Mouse (Mus musculus): ENCODE measurements around the gene Ogdhl.

The Ogdhl gene

DNA sequence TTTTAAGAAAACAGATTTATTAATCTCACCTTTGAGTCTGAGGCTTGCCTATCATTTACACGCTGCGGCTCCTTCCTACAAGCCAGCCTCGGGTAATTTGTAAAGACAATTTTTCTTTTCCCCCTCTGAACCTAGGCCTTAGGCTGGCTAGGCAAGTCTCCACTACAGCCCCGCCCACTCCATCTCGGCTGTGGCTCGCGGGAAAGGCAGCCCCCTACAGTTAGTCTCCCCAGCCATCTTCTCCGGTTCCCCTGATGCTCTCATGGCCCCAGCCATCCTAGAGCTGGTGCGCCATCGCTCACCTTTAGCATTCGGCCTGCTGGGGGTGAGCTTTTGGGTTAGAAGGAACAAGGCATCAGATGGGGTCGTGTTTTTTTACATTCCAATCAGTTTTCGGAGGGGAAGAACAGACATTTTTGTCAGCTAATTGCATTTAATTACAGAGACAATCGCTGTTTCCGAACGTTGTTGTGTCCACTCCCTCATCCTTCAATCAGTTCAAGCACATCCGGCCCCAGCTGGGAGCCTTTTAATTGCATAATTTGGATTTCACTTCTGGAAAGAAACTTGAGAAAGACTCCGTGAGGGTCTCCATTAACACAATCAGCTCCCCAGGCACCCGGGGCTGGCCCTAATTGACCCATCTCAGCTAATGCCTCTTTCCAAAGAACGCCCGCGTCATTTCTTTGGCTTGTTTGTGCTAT lies 57.7 kb downstream of the Ogdhl start:
- DNase-seq (ENCODE audit: low read depth, low spot score) = peak; percentile 81

DNA sequence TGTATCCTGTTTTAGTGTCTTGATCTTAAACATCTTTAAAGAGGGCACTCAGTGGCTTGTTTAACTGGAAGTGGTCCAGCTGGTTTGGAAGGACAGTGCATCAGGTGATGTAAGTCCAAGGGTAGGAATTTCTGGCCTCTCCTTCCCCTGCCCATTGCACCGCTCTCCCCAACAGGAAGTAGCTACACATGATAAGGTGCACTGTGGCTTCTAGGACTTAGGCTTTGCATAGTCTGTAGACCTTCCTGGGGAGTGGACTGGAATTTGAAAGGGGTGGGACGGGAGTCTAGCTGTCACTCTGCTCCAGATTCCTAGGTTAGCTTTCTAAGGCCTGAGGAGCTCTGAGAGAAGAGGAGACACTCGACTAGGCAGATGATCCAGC lies 58.3 kb downstream of the Ogdhl start:
- DNase-seq (ENCODE audit: low read depth, low spot score) = peak; percentile 72

DNA sequence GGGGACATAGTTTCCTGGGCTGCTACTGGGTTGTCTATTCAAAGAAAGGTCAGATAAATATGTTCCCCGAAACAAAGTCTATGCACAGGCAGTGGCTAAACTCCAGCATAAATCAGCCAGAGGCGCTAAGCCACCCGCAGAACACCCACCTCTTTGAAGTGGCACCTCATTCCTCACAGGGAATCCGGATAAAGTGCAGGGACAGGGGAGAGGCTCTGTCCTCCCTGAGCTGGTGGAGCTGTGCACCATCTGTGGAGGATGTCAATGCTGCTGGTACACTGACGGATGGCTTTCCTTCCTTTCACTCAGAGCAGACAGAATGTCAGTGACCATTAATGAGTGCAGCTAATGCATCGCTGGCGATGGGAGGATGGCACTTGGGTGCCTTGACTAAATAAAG lies 59.2 kb downstream of the Ogdhl start:
- no peak for DNase-seq (ENCODE audit: low read depth, low spot score)

DNA sequence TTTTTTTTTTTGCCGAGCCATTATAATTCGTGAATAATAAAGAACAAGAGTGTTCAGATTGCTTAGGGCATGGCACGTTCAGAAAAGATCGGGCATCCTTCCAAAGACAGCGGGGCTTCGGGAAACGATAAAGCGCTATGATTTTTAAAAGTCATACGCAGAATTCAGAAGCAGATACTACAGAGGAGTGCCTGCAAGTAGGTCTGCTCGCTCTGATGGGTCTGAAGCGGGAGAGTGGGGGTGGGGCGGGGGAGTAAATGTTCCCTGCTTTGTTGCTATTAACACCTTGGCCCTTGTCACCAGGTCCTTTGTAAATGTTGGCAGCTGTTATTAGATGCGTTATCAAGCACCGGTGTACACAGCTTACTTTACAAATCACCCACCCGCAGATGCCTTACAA lies 59.8 kb downstream of the Ogdhl start:
- DNase-seq (ENCODE audit: low read depth, low spot score) = no peak

DNA sequence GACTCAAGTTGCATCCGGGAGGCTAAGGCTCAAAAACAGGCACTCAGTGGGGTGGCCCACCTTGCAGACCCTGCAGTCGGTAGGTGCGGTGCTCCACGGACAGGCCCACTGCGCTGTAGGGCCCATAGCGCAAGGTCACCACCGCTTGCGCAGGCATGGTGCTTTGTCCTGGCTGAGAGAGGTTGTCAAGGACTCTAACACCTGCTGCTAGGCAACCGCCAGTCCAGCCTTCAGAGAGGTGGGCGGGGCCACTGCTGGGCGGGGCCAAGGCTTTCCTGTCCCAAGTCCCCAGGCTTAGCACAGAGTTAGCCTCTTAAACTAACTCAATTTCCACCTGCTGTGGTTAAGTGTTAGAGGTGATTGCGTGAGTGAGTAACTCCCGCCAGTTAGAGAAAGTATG lies 66.4 kb downstream of the Ogdhl start, which contains the start of gene 1700024G13Rik:
Gene 1700024G13Rik, minus strand, starts transcription at position 196 of the 400 bp plus-strand sequence.
- peak; percentile 89 for DNase-seq (ENCODE audit: low read depth, low spot score)
